Mouse (Mus musculus): ENCODE data around the gene Rusc2. TPM values are rescaled to one million over a fixed set of nuclear protein-coding genes. Genes with fewer than 3 reads are reported as not detected.

Rusc2 gene
- polyA plus RNA-seq, 1 experiment, result not detected

DNA sequence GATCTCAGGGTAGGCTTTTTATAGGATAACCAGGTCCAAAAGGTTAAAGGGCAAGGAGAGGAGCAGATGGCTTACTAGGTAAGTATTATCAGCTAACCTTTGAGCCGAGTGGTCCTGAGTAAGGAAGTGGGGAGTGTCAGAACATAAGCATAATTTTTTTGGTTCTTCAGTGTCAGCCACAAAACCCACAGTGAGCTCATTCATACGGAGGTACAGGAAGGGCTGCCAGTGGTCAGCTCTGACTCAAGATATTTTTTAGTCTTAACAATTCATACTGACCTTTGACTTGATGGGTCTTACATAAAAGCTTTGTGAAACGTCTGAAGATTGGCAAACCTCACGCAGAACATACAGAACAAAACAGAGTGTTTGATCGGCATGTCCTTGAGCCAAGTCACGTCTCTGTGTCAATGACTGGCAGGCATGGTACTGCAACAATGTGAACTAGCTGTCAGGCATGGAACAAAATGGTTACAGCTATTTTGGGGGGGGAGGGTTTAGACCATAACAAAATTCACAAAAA, 31.7 kb upstream of the Rusc2 start:
- Histone ChIP-seq H3K4me3 (ENCODE audit: insufficient read depth, low read depth, low read length) (no peak overlapping the region), H3K4me1 (ENCODE audit: control insufficient read depth, insufficient read depth, low read length) (peaks cover 2% of the 10 kb centered on the region; the same call in 1 of the 2 replicates), H3K27ac (ENCODE audit: insufficient read depth, low read depth, low read length) (no peak overlapping the region)
- 72% methylated on average over 6 of the region's 6 CpGs for WGBS
- TF ChIP-seq POLR2A (IDR thresholded peaks at IDR 0.05; ENCODE audit: insufficient read depth, low read depth, low read length), result no peak
- TF ChIP-seq CTCF (IDR thresholded peaks at IDR 0.05; ENCODE audit: insufficient read depth, low read depth, low read length), result no peak

DNA sequence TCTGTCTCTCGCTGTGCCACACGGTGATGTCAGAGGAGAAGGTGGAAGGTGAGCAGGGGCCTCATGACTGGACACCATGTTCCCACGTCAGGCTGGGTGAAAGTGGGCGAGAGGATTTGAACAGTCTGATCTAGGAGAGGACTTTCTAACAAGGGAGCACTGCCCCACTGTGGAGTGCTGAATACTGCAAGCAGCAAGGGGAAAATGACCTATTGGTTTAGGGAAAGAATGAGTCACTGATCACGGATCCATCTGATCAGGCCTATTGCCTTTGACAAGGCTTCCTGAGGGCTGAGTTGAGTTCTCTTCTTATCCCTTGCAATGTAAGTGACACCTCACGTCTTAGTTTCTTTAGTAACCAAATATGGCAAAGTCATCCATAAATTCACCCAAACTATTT, 28.1 kb upstream of the Rusc2 start:
- no peak for TF ChIP-seq CTCF (IDR thresholded peaks at IDR 0.05; ENCODE audit: insufficient read depth, low read depth, low read length)
- no peak for TF ChIP-seq POLR2A (IDR thresholded peaks at IDR 0.05; ENCODE audit: insufficient read depth, low read depth, low read length)
- peaks cover 2% of the 10 kb centered on the region; the same call in 1 of the 2 replicates for H3K4me1 ChIP-seq (ENCODE audit: control insufficient read depth, insufficient read depth, low read length)
- no peak overlapping the region for H3K4me3 ChIP-seq (ENCODE audit: insufficient read depth, low read depth, low read length)
- 91% methylated on average over 6 of the region's 6 CpGs for WGBS
- H3K27ac ChIP-seq (ENCODE audit: insufficient read depth, low read depth, low read length), result no peak overlapping the region

DNA sequence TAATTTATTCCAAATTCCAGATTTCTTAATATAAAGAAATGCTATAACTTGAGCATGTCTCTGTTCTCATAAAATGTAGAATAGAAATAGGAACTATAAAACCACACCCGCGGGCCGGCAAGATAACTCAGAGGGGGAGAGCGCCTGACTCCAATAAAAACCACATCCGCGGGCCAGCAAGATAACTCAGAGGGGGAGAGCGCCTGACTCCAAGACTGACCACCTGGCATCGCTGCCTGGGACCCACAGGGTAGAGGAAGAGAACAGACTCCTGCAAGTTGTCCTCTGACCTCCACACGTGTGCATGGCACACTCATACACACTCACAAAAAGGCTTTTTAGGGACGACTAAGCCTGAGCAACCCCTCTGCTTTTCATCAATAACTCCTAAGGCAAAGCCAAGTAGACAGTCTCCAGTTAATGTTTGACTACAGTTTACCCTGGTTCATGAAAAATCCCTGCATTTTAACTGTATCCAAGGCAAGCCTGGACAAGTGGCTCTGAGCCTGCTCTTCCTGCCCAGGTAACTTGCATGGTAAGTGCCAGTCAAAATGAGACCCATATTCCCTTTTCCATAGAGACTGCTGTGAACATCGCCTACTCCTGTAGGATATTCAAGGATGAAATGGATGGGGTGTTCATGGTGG, 16.7 kb upstream of the Rusc2 start:
- Histone ChIP-seq H3K4me1 (ENCODE audit: control insufficient read depth, insufficient read depth, low read length) (no peaks in the 10 kb centered on the region), H3K4me3 (ENCODE audit: insufficient read depth, low read depth, low read length) (no peak overlapping the region), H3K27ac (ENCODE audit: insufficient read depth, low read depth, low read length) (no peak overlapping the region)
- 90% methylated on average over 11 of the region's 11 CpGs for WGBS
- TF ChIP-seq CTCF (IDR thresholded peaks at IDR 0.05; ENCODE audit: insufficient read depth, low read depth, low read length), result no peak
- no peak for TF ChIP-seq POLR2A (IDR thresholded peaks at IDR 0.05; ENCODE audit: insufficient read depth, low read depth, low read length)

DNA sequence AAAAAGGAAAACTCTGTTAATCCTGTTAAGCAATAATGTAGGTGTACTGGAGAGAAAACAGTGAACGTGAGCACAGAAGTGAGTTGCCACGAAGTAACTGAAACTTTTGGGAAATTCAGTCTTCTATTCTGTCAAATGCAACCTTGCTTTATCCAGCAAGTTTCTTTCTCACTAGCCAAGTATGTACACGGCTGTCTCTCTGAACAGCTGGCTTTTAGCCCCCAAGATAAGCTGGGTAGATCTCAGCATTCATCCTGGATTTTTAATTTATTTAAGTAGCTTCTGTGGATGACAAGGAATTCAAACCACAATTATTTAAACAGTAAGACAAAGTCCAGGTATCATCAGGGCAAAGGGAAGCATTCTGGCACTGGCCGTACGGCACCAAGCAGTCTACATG, 14.5 kb upstream of the Rusc2 start:
- WGBS, result 92% methylated on average over 5 of the region's 5 CpGs
- H3K27ac ChIP-seq (ENCODE audit: insufficient read depth, low read depth, low read length), result no peak overlapping the region
- no peaks in the 10 kb centered on the region for H3K4me1 ChIP-seq (ENCODE audit: control insufficient read depth, insufficient read depth, low read length)
- TF ChIP-seq CTCF (IDR thresholded peaks at IDR 0.05; ENCODE audit: insufficient read depth, low read depth, low read length), result no peak
- no peak for TF ChIP-seq POLR2A (IDR thresholded peaks at IDR 0.05; ENCODE audit: insufficient read depth, low read depth, low read length)
- no peak overlapping the region for H3K4me3 ChIP-seq (ENCODE audit: insufficient read depth, low read depth, low read length)

DNA sequence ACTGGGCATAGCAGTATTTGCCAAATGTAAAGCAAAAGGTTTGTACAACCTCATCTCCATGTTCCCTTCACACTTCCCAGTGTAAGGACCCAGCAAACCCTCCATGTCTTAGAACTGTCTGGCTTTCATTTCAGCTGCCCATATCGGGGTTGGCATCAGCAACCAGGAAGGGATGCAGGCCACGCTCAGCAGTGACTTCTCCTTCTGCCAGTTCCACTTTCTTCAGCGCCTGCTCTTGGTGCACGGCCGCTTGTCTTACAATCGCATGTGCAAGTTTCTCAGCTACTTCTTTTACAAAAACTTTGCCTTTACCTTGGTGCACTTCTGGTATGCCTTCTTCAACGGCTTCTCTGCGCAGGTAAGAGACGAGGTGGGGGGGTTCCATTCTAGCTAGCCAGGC, 14.0 kb upstream of the Rusc2 start:
- TF ChIP-seq CTCF (IDR thresholded peaks at IDR 0.05; ENCODE audit: insufficient read depth, low read depth, low read length) (no peak), POLR2A (IDR thresholded peaks at IDR 0.05; ENCODE audit: insufficient read depth, low read depth, low read length) (no peak)
- 93% methylated on average over 9 of the region's 9 CpGs for WGBS
- no peak overlapping the region for H3K4me3 ChIP-seq (ENCODE audit: insufficient read depth, low read depth, low read length)
- H3K27ac ChIP-seq (ENCODE audit: insufficient read depth, low read depth, low read length), result no peak overlapping the region
- H3K4me1 ChIP-seq (ENCODE audit: control insufficient read depth, insufficient read depth, low read length), result no peaks in the 10 kb centered on the region

DNA sequence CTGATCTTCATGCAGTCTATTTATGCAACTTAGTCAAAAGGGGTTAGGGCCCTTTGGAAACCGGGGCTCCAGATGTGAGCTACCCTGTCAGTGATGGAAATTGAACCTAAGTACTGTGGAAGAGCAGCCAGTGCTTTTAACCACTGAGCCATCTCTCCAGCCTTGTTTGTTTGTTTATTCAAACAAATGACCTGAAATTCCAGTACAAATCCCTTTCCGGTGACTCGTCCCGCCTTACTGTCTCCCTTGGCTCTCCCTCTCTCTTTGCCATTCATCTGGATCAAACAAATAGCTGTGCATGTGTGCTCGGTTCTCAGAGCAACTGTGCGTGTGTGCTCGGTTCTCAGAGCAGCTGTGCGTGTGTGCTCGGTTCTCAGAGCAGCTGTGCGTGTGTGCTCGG, 10.4 kb upstream of the Rusc2 start:
- Histone ChIP-seq H3K4me3 (ENCODE audit: insufficient read depth, low read depth, low read length) (no peak overlapping the region), H3K27ac (ENCODE audit: insufficient read depth, low read depth, low read length) (no peak overlapping the region), H3K4me1 (ENCODE audit: control insufficient read depth, insufficient read depth, low read length) (no peaks in the 10 kb centered on the region)
- TF ChIP-seq POLR2A (IDR thresholded peaks at IDR 0.05; ENCODE audit: insufficient read depth, low read depth, low read length) (no peak), CTCF (IDR thresholded peaks at IDR 0.05; ENCODE audit: insufficient read depth, low read depth, low read length) (no peak)
- 80% methylated on average over 11 of the region's 11 CpGs for WGBS

DNA sequence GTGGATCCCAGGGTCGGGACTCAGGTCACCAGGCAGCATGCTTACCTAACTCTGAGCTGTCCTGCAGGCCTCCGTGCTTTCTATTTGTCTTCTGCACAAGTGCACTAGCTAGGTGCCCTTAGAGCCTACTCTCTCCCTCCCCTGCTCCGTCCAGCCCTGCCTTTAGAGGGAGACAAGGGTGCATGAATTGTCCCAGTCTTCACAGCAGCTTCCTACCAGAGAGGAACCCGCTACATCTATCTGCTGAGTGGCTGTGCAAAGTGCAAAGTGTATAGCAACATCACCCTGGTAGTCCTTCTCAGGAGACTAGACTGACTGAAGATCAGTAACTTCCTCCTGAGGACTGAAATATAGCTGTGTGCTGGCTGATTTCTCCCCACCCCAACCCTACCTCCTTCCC, 9.6 kb upstream of the Rusc2 start:
- Histone ChIP-seq H3K4me1 (ENCODE audit: control insufficient read depth, insufficient read depth, low read length) (no peaks in the 10 kb centered on the region), H3K4me3 (ENCODE audit: insufficient read depth, low read depth, low read length) (no peak overlapping the region), H3K27ac (ENCODE audit: insufficient read depth, low read depth, low read length) (no peak overlapping the region)
- 84% methylated on average over 4 of the region's 4 CpGs for WGBS
- no peak for TF ChIP-seq POLR2A (IDR thresholded peaks at IDR 0.05; ENCODE audit: insufficient read depth, low read depth, low read length)
- no peak for TF ChIP-seq CTCF (IDR thresholded peaks at IDR 0.05; ENCODE audit: insufficient read depth, low read depth, low read length)

DNA sequence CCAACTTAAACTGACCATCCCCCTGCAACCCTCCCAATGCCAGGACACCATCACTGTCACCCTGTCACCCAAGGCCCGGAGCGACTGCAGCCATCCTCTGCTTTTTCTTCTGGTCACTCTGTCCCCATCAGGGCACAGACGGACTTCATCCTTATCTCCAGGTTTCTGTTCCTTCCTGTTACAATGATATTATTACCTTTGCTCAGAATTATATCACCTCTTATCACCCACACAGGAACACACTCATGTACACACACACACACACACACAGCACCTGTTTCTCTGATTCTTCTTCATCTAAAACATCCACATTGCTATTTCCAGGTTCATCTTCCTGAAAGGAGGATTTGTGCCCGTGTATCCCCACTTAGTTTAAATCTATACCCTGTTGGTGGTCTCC, 7.5 kb upstream of the Rusc2 start:
- H3K4me3 ChIP-seq (ENCODE audit: insufficient read depth, low read depth, low read length), result no peak overlapping the region
- TF ChIP-seq POLR2A (IDR thresholded peaks at IDR 0.05; ENCODE audit: insufficient read depth, low read depth, low read length) (no peak), CTCF (IDR thresholded peaks at IDR 0.05; ENCODE audit: insufficient read depth, low read depth, low read length) (no peak)
- H3K27ac ChIP-seq (ENCODE audit: insufficient read depth, low read depth, low read length), result no peak overlapping the region
- WGBS, result 86% methylated on average over 4 of the region's 4 CpGs
- H3K4me1 ChIP-seq (ENCODE audit: control insufficient read depth, insufficient read depth, low read length), result no peaks in the 10 kb centered on the region

DNA sequence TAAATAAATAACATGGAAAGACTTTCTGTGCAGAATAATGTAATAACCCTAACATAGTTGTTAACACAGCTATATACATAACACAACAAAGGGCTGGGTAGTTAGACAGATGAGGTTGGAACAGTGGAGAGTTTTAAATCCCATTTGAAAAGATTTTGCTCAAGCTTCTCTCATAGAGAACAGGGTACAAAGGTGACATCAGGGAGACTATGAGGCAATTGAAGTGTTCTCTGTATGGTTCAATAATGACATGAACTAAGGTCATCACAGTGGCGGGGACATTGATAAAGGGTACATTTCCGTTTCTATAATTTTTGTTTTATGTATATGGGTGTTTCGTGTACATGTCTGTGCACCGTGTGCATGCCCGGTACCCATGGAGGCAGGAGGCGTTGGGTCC, 2.2 kb upstream of the Rusc2 start:
- peaks cover 9% of the 10 kb centered on the region for H3K4me1 ChIP-seq (ENCODE audit: control insufficient read depth, insufficient read depth, low read length)
- no peak overlapping the region for H3K27ac ChIP-seq (ENCODE audit: insufficient read depth, low read depth, low read length)
- no peak overlapping the region for H3K4me3 ChIP-seq (ENCODE audit: insufficient read depth, low read depth, low read length)
- no peak for TF ChIP-seq CTCF (IDR thresholded peaks at IDR 0.05; ENCODE audit: insufficient read depth, low read depth, low read length)
- no peak for TF ChIP-seq POLR2A (IDR thresholded peaks at IDR 0.05; ENCODE audit: insufficient read depth, low read depth, low read length)
- WGBS, result 96% methylated on average over 6 of the region's 6 CpGs

Measured in olfactory bulb, adult 2 months (tissue).